Mouse (Mus musculus) myocyte (in vitro differentiated cells): ENCODE measurements around the gene Slc8a1.

Source experiments
- CEBPB ChIP-seq: IDR thresholded peaks from 2 replicates; pipeline ENCODE4 v1.6.1; 2011; ENCODE audit warnings: mild to moderate bottlenecking, moderate library complexity; ENCODE audit not compliant: poor library complexity, insufficient read depth, severe bottlenecking
- MAX ChIP-seq: IDR thresholded peaks from one replicate; pipeline ENCODE4 v1.6.1; 2011; ENCODE audit warnings: low read depth, mild to moderate bottlenecking, control low read depth
- MYOD1 ChIP-seq, 3 experiments: IDR thresholded peaks; one replicate each; pipeline ENCODE4 v1.6.1; 2011; ENCODE audit warnings: control low read depth in 2 of 3, low read depth in 2 of 3, mild to moderate bottlenecking in 2 of 3, moderate library complexity in 1 of 3; ENCODE audit not compliant: insufficient read length in 2 of 3, control insufficient read depth in 1 of 3
- MYOG ChIP-seq, 3 experiments: IDR thresholded peaks; one replicate each; pipeline ENCODE4 v1.6.1; 2011; ENCODE audit warnings: control low read depth in 2 of 3, low read depth in 2 of 3, mild to moderate bottlenecking in 2 of 3; ENCODE audit not compliant: insufficient read length in 2 of 3, control insufficient read depth in 1 of 3, insufficient read depth in 1 of 3
- POLR2A ChIP-seq: IDR thresholded peaks from one replicate; pipeline ENCODE4 v1.6.1; 2011; ENCODE audit warnings: low read depth, mild to moderate bottlenecking, control low read depth, moderate library complexity; ENCODE audit not compliant: insufficient read length
- POLR2AphosphoS2 ChIP-seq: IDR thresholded peaks from one replicate; pipeline ENCODE4 v1.6.1; 2011; ENCODE audit warnings: low read depth, control low read depth; ENCODE audit not compliant: insufficient read length
- REST ChIP-seq: IDR thresholded peaks from one replicate; pipeline ENCODE4 v1.6.1; 2011; ENCODE audit warnings: mild to moderate bottlenecking, control low read depth, moderate library complexity; ENCODE audit not compliant: insufficient read depth, insufficient read length
- USF1 ChIP-seq: IDR thresholded peaks from one replicate; pipeline ENCODE4 v1.6.1; 2011; ENCODE audit warnings: low read depth, mild to moderate bottlenecking, control low read depth, moderate library complexity

- TF ChIP-seq POLR2A (no peak), POLR2AphosphoS2 (no peak), USF1 (no peak), CEBPB (no peak), REST (no peak), MYOD1 (IDR thresholded peaks at IDR 0.05; ENCODE audit: control insufficient read depth in 1 of 3, insufficient read length in 2 of 3, low read depth in 2 of 3) (no peak), MAX (no peak), MYOG (IDR thresholded peaks at IDR 0.05; ENCODE audit: control insufficient read depth in 1 of 3, insufficient read depth in 1 of 3, insufficient read length in 2 of 3, low read depth in 2 of 3) (no peak)
These were observed 354.7 kb downstream of the Slc8a1 start for GRCm38 (mm10) chr17:81383461-81383860.
